Mouse (Mus musculus) embryonic facial prominence, embryonic 15.5 days (tissue): Measurements from ENCODE around the gene Mgat4a. TPM values are rescaled to one million over a fixed set of nuclear protein-coding genes. Genes with fewer than 3 reads are reported as not detected.
"Not testable (repeated sequence)": the region's sequence is repeated elsewhere in the genome, so short reads cannot be mapped to it uniquely, and the experiment has no call there.

ENCODE experiments used
- ATAC-seq: fragments of 200-750 bp; cut with Nextera tagmentation; 2 replicates; pipeline ENCODE4 v1.8.0; 2017; ENCODE audit warnings: low read depth, moderate TSS enrichment; ENCODE audit not compliant: insufficient number of reproducible peaks, low FRiP score, low TSS enrichment
- H3K27ac ChIP-seq: fragments of 300-500 bp; sonication (generic); replicated peaks from 2 replicates; pipeline ENCODE4 v1.5.1; 2015; ENCODE audit warnings: mild to moderate bottlenecking, inconsistent platforms
- H3K27me3 ChIP-seq: fragments of 300-500 bp; sonication (generic); 2 replicates; pipeline ENCODE4 v1.6.1; 2015; ENCODE audit warnings: inconsistent platforms
- H3K36me3 ChIP-seq: fragments of 300-500 bp; sonication (generic); 2 replicates; pipeline ENCODE4 v1.6.1; 2015; ENCODE audit warnings: mild to moderate bottlenecking, inconsistent platforms
- H3K4me1 ChIP-seq: fragments of 300-500 bp; sonication (generic); 2 replicates; pipeline ENCODE4 v1.6.1; 2015; ENCODE audit warnings: inconsistent platforms
- H3K4me2 ChIP-seq: fragments of 300-500 bp; sonication (generic); replicated peaks from 2 replicates; pipeline ENCODE4 v1.6.1; 2015; ENCODE audit warnings: mild to moderate bottlenecking, inconsistent platforms
- H3K4me3 ChIP-seq: fragments of 300-500 bp; sonication (generic); replicated peaks from 2 replicates; pipeline ENCODE4 v1.5.1; 2015; ENCODE audit warnings: mild to moderate bottlenecking, inconsistent platforms
- H3K9ac ChIP-seq: fragments of 300-500 bp; sonication (generic); 2 replicates; pipeline ENCODE4 v1.6.1; 2015; ENCODE audit warnings: inconsistent platforms
- H3K9me3 ChIP-seq: fragments of 300-500 bp; sonication (generic); replicated peaks from 2 replicates; pipeline ENCODE4 v1.6.1; 2016; ENCODE audit warnings: inconsistent platforms
- WGBS: fragments of 180-500 bp; shearing (Covaris S2); methylation state at CpG from one replicate; pipeline ENCODE4 v1.1.7; 2015; 5-methylcytosine and 5-hydroxymethylcytosine counted together
- polyA plus RNA-seq: library from polyadenylated mRNA; unstranded; fragments of >200 nt; fragmentation: Nextera tagmentation; extraction: Ambion mirVana; gene quantifications from 2 replicates; pipeline ENCODE4 v1.2.1, GENCODE M21; 2015

Gene Mgat4a
- polyA plus RNA-seq, 1 experiment from 2014 or later = 4.2 TPM

DNA sequence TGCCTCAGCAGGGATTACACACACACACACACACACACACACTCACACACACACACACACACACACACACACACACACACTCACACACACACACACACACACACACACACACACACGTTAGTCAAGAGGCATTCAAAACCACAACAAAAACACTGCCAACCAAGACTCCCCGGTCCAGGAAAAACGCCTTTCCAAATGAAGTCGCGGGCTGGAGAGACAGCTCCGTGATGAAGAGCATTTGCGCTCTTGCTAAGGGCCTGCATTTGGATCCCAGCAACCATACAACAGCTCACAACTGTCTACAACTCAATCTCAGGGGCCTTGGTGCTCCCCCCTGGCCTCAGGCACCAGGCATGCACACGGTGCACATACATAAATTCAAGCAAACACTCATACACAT is 10.8 kb downstream of the Mgat4a start:
- H3K4me1 ChIP-seq = no peaks in the 10 kb centered on the region
- H3K27ac ChIP-seq = no peak overlapping the region
- H3K4me2 ChIP-seq = no peak overlapping the region
- 63% methylated on average over 8 of the region's 8 CpGs for WGBS
- no peaks in the 10 kb centered on the region for H3K9me3 ChIP-seq
- no peak overlapping the region for H3K9ac ChIP-seq
- no peak for ATAC-seq
- no peaks in the 10 kb centered on the region for H3K36me3 ChIP-seq
- no peak overlapping the region for H3K4me3 ChIP-seq
- H3K27me3 ChIP-seq = no peaks in the 10 kb centered on the region

DNA sequence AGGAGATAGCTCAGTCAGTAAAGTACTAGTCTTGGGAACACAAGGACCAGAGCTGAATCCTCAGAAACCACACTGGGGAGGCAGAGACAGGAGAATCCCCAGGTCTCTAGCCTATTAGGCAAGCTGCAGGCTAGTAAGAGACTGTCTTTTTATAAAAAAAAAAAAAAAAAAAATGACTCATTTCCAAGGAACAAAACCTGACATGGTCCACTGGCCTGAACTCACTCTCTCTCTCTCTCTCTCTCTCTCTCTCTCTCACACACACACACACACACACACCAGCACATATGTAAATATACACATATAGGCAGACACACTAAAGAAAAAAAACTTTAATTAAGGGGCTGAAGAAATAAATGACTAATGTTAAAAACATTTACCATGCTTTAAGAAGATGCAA is 14.6 kb downstream of the Mgat4a start:
- Histone ChIP-seq H3K4me1 (0 out of 2 replicates have a peak, but pooled peaks cover 5% of the 10 kb centered on the region), H3K4me2 (no peak overlapping the region), H3K27me3 (no peaks in the 10 kb centered on the region), H3K9ac (no peak overlapping the region), H3K4me3 (no peak overlapping the region), H3K36me3 (no peaks in the 10 kb centered on the region), H3K9me3 (no peaks in the 10 kb centered on the region), H3K27ac (no peak overlapping the region)
- ATAC-seq = no peak

DNA sequence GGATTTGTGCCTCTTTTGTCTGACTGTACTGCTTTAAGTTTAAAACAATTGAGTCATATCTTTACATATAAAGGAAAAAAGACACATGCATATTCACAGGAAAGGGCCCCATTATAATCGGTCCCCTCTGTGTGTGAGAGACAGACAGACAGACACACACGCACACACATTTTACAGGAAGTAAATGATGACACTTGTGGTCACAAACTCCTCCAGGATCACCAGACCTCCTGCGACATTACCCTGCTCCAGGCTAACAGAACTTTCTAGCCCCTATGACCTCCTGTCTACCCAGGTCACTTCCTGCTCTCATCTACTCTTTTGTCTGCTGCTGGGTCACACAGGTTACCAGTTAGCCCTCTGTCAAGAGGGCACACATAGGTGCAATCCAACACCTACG is 16.1 kb downstream of the Mgat4a start:
- Histone ChIP-seq H3K9ac (no peak overlapping the region), H3K27ac (no peak overlapping the region), H3K4me1 (0 out of 2 replicates have a peak, but pooled peaks cover 5% of the 10 kb centered on the region), H3K36me3 (no peaks in the 10 kb centered on the region), H3K9me3 (no peaks in the 10 kb centered on the region), H3K4me3 (no peak overlapping the region), H3K27me3 (no peaks in the 10 kb centered on the region), H3K4me2 (no peak overlapping the region)
- 66% methylated on average over 4 of the region's 4 CpGs for WGBS
- no peak for ATAC-seq

DNA sequence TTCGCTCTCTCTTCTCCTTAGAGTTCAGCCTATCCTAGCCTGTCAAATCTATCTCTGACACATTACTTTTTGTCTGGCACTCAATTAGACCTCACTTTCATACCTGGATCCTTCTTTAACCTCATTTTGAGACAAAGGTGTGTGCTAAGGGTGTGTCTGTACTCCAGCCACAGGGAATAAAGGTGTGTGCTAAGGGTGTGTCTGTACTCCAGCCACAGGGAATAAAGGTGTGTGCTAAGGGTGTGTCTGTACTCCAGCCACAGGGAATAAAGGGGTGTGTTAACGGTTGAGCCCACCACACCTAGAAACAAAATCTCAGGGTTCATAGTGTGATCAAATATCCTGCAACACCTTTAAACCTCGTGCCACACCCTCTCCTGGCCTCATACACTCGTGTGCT is 16.7 kb downstream of the Mgat4a start:
- not testable (repeated sequence) for H3K27ac ChIP-seq, H3K9ac ChIP-seq, H3K4me3 ChIP-seq, H3K36me3 ChIP-seq, H3K27me3 ChIP-seq, ATAC-seq, H3K4me2 ChIP-seq, H3K4me1 ChIP-seq, H3K9me3 ChIP-seq
- WGBS = 64% methylated on average over 4 of the region's 4 CpGs

DNA sequence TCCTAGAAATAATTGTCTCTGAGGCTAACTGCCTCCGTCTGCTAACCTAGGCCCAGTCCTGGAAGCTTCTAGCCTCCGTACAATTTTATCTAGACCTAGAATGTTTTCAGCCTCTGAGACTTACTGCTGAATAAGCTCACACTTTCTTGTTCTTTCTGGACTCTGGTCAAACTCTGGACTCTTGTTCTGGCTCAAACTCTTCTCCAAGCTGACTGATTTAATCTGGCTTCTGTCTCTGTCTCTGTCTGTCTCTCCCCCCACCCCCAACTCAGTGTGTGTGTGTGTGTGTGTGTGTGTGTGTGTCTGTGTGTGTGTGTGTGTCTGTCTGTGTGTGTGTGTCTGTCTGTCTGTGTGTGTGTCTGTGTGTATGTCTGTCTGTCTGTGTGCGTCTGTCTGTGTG is 17.3 kb downstream of the Mgat4a start:
- not testable (repeated sequence) for H3K27me3 ChIP-seq, ATAC-seq, H3K4me1 ChIP-seq, H3K4me2 ChIP-seq, H3K4me3 ChIP-seq, H3K9me3 ChIP-seq, H3K27ac ChIP-seq, H3K9ac ChIP-seq, H3K36me3 ChIP-seq
- WGBS = 88% methylated on average over 3 of the region's 3 CpGs

DNA sequence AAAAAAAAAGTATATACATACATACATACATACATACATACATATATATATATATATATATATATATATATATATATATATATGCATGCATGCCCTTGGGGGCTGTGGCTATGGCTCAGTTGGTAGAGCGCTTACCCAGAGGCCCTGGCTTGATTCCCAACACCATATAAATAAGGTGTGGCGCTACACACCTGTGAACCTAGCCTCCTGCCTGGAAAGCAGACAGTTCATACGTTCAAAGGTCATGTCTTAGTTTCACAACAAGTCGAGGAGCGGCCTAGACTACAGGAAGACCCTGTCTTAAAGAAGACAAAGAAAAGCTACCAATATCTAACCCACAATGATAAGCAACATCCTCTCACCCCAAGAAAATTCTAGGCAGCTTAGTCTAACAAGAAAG is 18.7 kb downstream of the Mgat4a start:
- Histone ChIP-seq H3K4me3 (no peak overlapping the region), H3K4me2 (no peak overlapping the region), H3K9ac (no peak overlapping the region), H3K27me3 (no peaks in the 10 kb centered on the region), H3K27ac (no peak overlapping the region), H3K4me1 (0 out of 2 replicates have a peak, but pooled peaks cover 9% of the 10 kb centered on the region), H3K9me3 (no peaks in the 10 kb centered on the region), H3K36me3 (no peaks in the 10 kb centered on the region)
- 82% methylated on average over 5 of the region's 5 CpGs for WGBS
- no peak for ATAC-seq

DNA sequence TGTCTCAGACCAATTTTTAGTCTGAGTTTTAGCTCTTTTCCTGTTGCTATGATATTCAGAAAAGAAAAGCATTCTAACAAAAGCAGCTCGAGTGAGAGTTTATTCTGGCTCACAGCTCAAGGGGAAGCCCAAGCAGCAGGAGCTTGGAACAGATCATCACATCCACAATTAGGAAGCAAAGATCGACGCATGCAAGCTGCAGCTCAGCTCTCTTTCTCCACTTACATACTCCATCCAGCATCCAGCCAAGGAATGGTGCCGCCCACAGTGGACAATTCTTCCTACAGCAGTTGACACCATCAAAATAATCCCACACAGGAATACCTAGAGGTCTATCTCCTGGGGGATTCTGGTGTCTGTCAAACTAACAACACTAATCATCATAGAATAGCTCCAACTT is 22.0 kb downstream of the Mgat4a start:
- H3K4me1 ChIP-seq = 0 out of 2 replicates have a peak, but pooled peaks cover 9% of the 10 kb centered on the region
- no peak for ATAC-seq
- 91% methylated on average over 4 of the region's 4 CpGs for whole genome bisulfite sequencing

DNA sequence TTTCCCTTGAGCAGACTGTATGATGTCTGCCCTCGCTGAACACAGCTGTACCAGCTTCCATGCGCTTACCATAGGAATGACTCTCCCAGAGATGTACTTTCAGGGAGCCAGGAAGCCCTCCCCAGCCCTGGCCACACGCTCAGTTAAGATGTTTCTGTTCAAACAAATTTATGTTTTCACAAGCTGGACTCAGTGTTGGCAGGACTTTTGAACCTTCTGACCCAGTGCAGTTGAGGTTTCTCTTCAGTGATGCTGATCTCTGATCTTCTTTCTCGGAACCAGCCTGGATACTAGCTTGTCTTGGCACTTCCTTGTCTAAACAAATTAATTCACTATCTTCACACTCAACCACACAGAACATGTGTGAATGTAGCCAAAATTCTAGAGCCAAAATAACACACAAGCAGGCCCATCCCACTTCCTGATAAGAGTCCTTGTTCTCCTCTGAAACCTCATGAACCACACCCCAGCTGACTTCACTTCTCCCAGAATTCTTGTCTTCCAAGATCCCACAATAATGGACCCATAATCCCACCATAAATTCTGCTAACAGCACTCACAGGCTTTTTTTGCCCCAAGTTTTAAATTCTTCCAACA is 22.6 kb downstream of the Mgat4a start:
- H3K9ac ChIP-seq = no peak overlapping the region
- no peak for ATAC-seq
- no peaks in the 10 kb centered on the region for H3K36me3 ChIP-seq
- H3K4me3 ChIP-seq = no peak overlapping the region
- no peak overlapping the region for H3K4me2 ChIP-seq
- no peak overlapping the region for H3K27ac ChIP-seq
- H3K4me1 ChIP-seq = peaks cover 11% of the 10 kb centered on the region
- no peaks in the 10 kb centered on the region for H3K27me3 ChIP-seq
- no peaks in the 10 kb centered on the region for H3K9me3 ChIP-seq
- WGBS = 68% methylated on average over 4 of the region's 4 CpGs

More for the DNA sequence above, 22.0 kb downstream of the Mgat4a start:
- Histone ChIP-seq H3K36me3 (no peaks in the 10 kb centered on the region), H3K9me3 (no peaks in the 10 kb centered on the region), H3K4me2 (no peak overlapping the region), H3K4me3 (no peak overlapping the region), H3K27ac (no peak overlapping the region), H3K9ac (no peak overlapping the region), H3K27me3 (no peaks in the 10 kb centered on the region)

DNA sequence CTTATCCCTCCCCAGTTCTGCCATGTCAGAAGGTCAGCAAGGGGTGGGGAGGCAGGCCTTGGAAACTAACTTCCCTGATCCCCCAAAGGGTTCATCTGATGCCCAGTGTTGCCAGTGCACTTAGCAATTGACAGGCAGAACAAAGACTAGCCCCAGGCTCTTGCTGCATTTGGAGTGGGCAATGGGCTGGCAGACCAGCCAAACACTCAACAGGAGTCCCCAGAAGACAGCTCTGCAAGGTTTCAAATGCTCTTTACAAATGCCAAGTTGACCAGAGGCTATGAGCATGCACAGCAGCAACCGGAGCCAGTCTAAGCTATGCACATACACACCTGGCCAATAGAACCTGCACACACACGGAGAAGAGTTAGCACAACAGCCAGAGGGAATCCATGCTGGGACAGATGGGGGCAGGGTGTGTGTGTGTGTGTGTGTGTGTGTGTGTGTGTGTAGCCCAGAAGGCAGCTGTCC is 27.8 kb downstream of the Mgat4a start:
- Histone ChIP-seq H3K36me3 (no peaks in the 10 kb centered on the region), H3K4me3 (no peak overlapping the region), H3K4me1 (peaks cover 22% of the 10 kb centered on the region), H3K9me3 (no peaks in the 10 kb centered on the region), H3K4me2 (no peak overlapping the region), H3K9ac (no peak overlapping the region), H3K27ac (peak overlapping the region; percentile 74), H3K27me3 (no peaks in the 10 kb centered on the region)
- WGBS = 63% methylated on average over 2 of the region's 2 CpGs
- peak; percentile 46; the same call in 1 of the 2 replicates for ATAC-seq

DNA sequence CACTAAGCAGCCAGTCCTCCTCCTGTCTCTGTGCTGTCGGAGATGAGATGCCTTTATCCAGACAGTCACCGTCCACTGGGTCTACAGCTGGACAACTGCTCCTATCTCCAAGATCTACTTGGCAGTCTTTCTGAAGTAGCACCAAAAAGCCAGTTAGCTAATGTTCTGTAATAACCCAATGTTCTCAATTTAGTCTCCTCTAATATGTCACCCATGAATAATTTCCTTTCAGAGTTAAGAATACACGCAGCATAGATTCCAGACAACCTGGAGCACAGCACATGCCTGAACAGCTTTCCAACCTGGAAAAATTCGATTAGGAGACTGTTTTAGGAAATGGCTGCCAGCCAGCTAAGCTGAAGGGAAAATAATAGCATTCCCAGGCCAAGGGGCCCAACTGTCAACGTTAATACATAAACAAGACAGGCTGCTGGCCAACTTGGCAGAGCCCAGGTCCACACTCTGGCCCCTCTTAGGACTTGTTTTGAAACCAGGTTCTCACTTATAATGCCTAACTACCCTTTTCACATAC is 28.6 kb downstream of the Mgat4a start:
- 19% methylated on average over 5 of the region's 5 CpGs for WGBS
- Histone ChIP-seq H3K4me1 (peaks cover 20% of the 10 kb centered on the region), H3K27me3 (no peaks in the 10 kb centered on the region), H3K9ac (no peak overlapping the region), H3K36me3 (no peaks in the 10 kb centered on the region), H3K4me2 (no peak overlapping the region), H3K4me3 (no peak overlapping the region), H3K27ac (peak overlapping the region; percentile 74), H3K9me3 (no peaks in the 10 kb centered on the region)
- peak; percentile 44; the same call in 1 of the 2 replicates for ATAC-seq

DNA sequence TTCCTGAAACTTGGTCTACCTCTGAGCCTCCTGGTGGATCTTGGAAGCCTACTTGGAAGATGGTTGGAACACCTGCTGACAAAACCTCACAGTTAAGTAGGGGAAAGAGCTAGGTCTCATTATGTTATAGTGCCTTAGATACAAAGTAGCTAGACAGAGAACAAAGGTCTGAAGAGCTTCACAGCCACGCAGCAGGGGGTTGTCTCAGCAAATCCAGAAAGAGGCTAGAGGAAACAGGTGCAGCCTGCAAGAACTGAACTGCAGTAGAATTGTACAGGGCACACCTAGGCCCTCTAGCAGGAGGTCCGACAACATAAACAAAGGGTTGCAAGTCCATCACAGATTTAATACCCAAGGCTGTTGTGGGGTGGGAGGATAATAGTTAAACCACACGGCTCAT is 30.6 kb downstream of the Mgat4a start:
- WGBS = 76% methylated on average over 3 of the region's 3 CpGs
- H3K4me2 ChIP-seq = no peak overlapping the region
- no peak overlapping the region for H3K4me3 ChIP-seq
- H3K36me3 ChIP-seq = 0 out of 2 replicates have a peak, but pooled peaks cover 5% of the 10 kb centered on the region
- ATAC-seq = no peak
- no peaks in the 10 kb centered on the region for H3K9me3 ChIP-seq
- H3K9ac ChIP-seq = no peak overlapping the region
- H3K27me3 ChIP-seq = no peaks in the 10 kb centered on the region
- no peak overlapping the region for H3K27ac ChIP-seq
- H3K4me1 ChIP-seq = peaks cover 20% of the 10 kb centered on the region

DNA sequence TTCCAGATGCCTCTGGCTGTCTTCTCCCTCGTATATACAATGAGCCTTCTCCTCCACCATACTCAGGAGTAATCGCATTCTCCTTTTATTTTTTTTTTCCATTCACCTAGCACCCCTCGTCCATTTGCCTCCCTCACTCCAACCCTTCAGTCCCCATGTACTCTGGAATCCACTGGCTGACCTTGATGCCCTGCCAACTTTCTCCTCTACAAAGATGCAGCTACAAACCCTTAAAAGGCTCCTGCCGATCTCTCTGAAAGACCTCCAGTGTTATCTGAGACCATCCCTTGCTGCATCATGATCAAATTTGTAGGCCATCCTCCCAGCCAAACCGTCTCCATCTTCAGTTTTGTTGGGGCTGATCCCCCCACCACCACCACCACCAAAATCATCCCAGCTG is 31.4 kb downstream of the Mgat4a start:
- WGBS = 81% methylated on average over 5 of the region's 5 CpGs

More for the DNA sequence above, 31.4 kb downstream of the Mgat4a start:
- H3K9me3 ChIP-seq = no peaks in the 10 kb centered on the region
- no peaks in the 10 kb centered on the region for H3K27me3 ChIP-seq
- H3K36me3 ChIP-seq = 0 out of 2 replicates have a peak, but pooled peaks cover 5% of the 10 kb centered on the region
- H3K4me2 ChIP-seq = no peak overlapping the region
- peaks cover 20% of the 10 kb centered on the region for H3K4me1 ChIP-seq
- H3K4me3 ChIP-seq = no peak overlapping the region
- no peak for ATAC-seq
- H3K27ac ChIP-seq = no peak overlapping the region
- no peak overlapping the region for H3K9ac ChIP-seq
